Mouse (Mus musculus) lung, postnatal 0 days (tissue): ENCODE measurements around the gene Zfp451. TPM values are rescaled to one million over a fixed set of nuclear protein-coding genes. Genes with fewer than 3 reads are reported as not detected.

Experiments used
- ATAC-seq: fragments of 200-750 bp; cut with Nextera tagmentation; 2 replicates; pipeline ENCODE4 v1.8.0; 2017; ENCODE audit warnings: moderate library complexity
- DNase-seq: peaks from one replicate; pipeline ENCODE4 v3.0.0-alpha.2; 2016; ENCODE audit warnings: low spot score
- H3K27ac ChIP-seq: fragments of 300-500 bp; sonication (generic); 2 replicates; pipeline ENCODE4 v1.5.1; 2014; ENCODE audit warnings: antibody characterized with exemption, mild to moderate bottlenecking, low read length, mixed read lengths
- H3K27me3 ChIP-seq: fragments of 300-500 bp; sonication (generic); replicated peaks from 2 replicates; pipeline ENCODE4 v1.6.1; 2014; ENCODE audit warnings: low read length, mixed read lengths; ENCODE audit not compliant: insufficient read depth
- H3K36me3 ChIP-seq: fragments of 300-500 bp; sonication (generic); 2 replicates; pipeline ENCODE4 v1.6.1; 2014; ENCODE audit warnings: low read length, mixed read lengths; ENCODE audit not compliant: insufficient read depth
- H3K4me1 ChIP-seq: fragments of 300-500 bp; sonication (generic); 2 replicates; pipeline ENCODE4 v1.6.1; 2014; ENCODE audit warnings: antibody characterized with exemption, low read depth, low read length, mixed read lengths; ENCODE audit not compliant: insufficient read depth
- H3K4me2 ChIP-seq: fragments of 300-500 bp; sonication (generic); replicated peaks from 2 replicates; pipeline ENCODE4 v1.6.1; 2014; ENCODE audit warnings: low read depth, mild to moderate bottlenecking, low read length, moderate library complexity, mixed read lengths
- H3K4me3 ChIP-seq: fragments of 300-500 bp; sonication (generic); 2 replicates; pipeline ENCODE4 v1.5.1; 2014; ENCODE audit warnings: low read depth, low read length
- H3K9ac ChIP-seq: fragments of 300-500 bp; sonication (generic); replicated peaks from 2 replicates; pipeline ENCODE4 v1.6.1; 2014; ENCODE audit warnings: low read depth, mild to moderate bottlenecking
- H3K9me3 ChIP-seq: fragments of 300-500 bp; sonication (generic); 2 replicates; pipeline ENCODE4 v1.6.1; 2016; ENCODE audit warnings: low read length, mixed read lengths
- CTCF ChIP-seq: IDR thresholded peaks from 2 replicates; pipeline ENCODE4 v1.5.1; 2016; ENCODE audit warnings: antibody characterized with exemption, mild to moderate bottlenecking
- EP300 ChIP-seq: IDR thresholded peaks from 2 replicates; pipeline ENCODE4 v1.6.1; 2016; ENCODE audit warnings: antibody characterized with exemption, mild to moderate bottlenecking, control low read depth
- WGBS: fragments of 180-500 bp; shearing (Covaris S2); extraction: QIAGEN DNeasy Blood & Tissue Kit; methylation state at CpG from one replicate; pipeline ENCODE4 v1.1.7; 2014; 5-methylcytosine and 5-hydroxymethylcytosine counted together
- polyA plus RNA-seq: library from polyadenylated mRNA; unstranded; fragments of >200 nt; fragmentation: Nextera tagmentation; extraction: Ambion mirVana; gene quantifications from 2 replicates; pipeline ENCODE4 v1.2.1, GENCODE M21; 2015

Zfp451 gene
- polyA plus RNA-seq, 1 experiment from 2014 or later, result 11.3 TPM

DNA sequence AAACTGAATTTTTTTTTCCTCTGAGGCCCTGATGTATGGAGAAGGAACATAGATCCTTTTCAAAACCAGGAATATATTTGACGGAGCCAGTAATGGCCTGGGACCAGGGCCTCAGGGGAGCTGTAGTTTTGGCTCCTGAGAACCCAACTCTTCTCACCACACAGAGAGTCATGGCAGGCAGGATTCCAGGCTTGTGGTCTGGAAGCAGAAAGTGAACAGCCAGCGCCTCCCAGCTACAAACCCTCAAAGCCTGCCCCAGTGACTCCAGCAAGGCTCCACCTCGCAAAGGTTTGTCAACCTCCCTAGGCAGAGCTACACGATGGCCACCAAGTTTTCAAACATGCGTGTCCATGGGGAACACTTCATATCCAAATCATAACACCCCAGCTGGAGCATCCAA is 102.4 kb downstream of the Zfp451 start:
- WGBS, result 84% methylated on average over 5 of the region's 5 CpGs
- Histone ChIP-seq H3K4me1 (no peaks in the 10 kb centered on the region), H3K27me3 (no peaks in the 10 kb centered on the region), H3K4me3 (no peak overlapping the region), H3K9ac (no peak overlapping the region), H3K9me3 (no peaks in the 10 kb centered on the region), H3K27ac (no peak overlapping the region), H3K4me2 (no peak overlapping the region), H3K36me3 (no peaks in the 10 kb centered on the region)
- DNase-seq (no peak), ATAC-seq (no peak)
- TF ChIP-seq EP300 (no peak), CTCF (no peak)

Other genes with a start within 250 kb of the Zfp451 start
- gene Prim2, start 144.8 kb downstream of the Zfp451 start, polyA plus RNA-seq, result 7.1 and 7.6 TPM in 2 replicates
- gene Rab23, start 94.7 kb downstream of the Zfp451 start, polyA plus RNA-seq, result 13.1 and 14.2 TPM in 2 replicates
- 16.3 and 17.4 TPM in 2 replicates for gene Bag2, start 56.8 kb downstream of the Zfp451 start, polyA plus RNA-seq
- gene Bend6, start 93.2 kb upstream of the Zfp451 start, polyA plus RNA-seq, result 0.45 and 0.63 TPM in 2 replicates
- gene Dst, start 93.6 kb upstream of the Zfp451 start, polyA plus RNA-seq, result 18.1 and 19.8 TPM in 2 replicates